Mouse (Mus musculus) forelimb bud, embryonic 11.5 days (tissue): Measurements from ENCODE around the gene H2afv.
"Not testable (repeated sequence)": the region's sequence is repeated elsewhere in the genome, so short reads cannot be mapped to it uniquely, and the experiment has no call there.

ENCODE experiments used
- DNase-seq: peaks from one replicate; pipeline ENCODE4 v3.0.0-alpha.2; 2012; ENCODE audit warnings: low read depth, low spot score

H2afv gene

DNA sequence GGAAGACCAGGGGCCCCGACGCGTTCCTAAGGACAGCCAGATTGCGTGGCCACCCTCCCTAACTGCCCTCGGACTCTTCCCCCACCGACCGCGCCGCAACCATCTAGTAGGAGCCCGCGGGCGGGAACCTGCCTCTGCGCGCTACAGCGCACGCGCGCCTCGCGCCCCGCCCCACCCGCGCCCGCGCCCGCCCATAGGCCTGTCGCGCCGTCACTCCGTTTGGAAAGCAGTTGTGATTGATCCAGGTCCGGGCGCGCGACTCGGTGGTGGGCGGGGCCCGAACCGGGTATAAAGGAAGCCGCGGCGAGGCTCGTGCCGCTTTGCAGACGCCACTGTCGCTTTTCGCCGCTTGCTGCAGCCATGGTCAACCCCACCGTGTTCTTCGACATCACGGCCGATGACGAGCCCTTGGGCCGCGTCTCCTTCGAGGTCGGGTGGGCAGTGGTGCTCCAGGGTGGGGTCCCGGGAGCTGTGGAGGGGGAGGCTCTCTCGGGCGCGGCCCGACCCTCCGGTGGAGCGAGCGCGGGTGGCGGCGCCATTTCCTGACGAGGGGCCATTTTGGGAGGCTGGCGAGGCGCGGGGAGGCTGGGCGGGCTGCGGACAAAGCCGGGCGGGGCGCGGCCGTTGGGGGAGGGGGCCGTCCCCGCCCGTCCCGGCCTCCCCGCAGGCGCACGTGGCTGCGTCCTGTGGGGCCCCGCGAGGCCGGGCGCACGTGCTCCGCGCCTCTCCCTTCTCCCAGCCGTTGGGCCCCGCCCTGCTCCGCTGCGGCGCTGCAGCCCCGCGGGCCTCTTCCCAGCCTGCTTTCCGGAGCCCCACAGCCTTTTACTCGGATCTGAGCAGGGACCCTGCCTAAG, 28.5 kb downstream of the H2afv start:
- DNase-seq = peak; percentile 93

GRCm38 (mm10) chr11:6414751-6415550, 29.3 kb downstream of the H2afv start, which contains the start of gene Ppia:
Ppia (plus strand) TSS chr11:6415443.
- peak; percentile 37 for DNase-seq

DNA sequence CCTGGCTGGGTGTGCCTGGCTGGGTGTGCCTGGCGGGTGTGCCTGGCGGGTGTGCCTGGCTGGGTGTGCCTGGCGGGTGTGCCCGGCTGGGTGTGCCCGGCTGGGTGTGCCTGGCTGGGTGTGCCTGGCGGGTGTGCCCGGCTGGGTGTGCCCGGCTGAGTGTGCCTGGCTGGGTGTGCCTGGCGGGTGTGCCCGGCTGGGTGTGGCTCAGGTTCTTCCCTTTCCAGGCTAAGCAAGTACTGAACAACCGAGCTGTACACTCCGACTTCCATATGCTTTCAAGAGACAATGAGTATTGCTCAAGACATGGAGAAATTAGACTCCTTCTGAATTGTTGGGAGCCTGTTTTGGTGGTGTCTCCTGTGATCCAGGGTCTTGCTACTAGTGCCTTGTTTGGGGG, 31.0 kb downstream of the H2afv start:
- no peak for DNase-seq

DNA sequence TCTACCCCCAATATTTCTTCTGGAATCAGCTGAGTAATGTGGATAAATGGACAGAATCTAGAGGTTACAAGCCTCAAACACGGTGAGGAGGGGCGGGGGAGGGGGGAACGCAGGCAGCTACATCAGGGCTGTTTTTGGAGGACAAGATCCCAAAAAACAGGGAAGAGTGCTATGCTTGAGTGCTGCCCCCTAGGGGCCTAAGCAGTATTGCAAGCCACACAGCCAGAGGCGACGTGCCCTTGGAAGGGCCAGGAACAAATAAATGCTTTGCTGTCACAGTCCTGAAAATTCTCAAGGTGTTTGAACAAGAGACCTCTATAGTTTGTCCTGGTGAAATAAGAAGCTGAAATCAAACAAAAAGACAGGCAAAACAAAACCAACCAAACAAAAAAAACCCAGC, 32.6 kb downstream of the H2afv start:
- peak; percentile 76 for DNase-seq

- DNase-seq = not testable (repeated sequence)
These were observed 33.5 kb downstream of the H2afv start for GRCm38 (mm10) chr11:6410755-6411154.

DNA sequence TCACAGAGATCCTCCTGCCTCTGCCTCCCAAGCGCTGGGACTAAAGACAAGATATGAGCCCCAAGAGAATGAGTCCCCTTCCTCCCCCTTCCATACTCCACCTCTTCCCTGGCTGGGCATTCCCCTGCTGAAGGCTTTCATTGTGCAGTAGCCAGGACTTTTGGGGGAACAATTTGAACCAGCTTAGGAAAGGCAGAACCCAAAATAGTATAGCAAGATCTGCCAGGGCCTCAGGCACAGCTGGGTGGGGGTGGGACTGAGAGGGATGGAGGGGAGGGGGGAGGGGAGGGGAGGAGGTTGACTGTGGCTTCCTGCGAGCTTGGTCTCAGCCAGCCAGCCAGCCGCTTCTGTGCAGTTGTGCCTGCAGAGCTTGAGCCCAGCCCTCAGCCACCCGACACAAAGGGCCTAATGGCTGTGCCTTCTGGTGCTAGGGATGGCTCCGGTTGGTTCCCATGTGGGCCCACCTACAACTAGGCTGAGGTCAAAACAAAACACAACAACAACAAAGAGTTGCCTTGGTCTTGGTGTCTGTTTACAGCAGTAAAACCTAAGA, 34.1 kb downstream of the H2afv start:
- no peak for DNase-seq

DNA sequence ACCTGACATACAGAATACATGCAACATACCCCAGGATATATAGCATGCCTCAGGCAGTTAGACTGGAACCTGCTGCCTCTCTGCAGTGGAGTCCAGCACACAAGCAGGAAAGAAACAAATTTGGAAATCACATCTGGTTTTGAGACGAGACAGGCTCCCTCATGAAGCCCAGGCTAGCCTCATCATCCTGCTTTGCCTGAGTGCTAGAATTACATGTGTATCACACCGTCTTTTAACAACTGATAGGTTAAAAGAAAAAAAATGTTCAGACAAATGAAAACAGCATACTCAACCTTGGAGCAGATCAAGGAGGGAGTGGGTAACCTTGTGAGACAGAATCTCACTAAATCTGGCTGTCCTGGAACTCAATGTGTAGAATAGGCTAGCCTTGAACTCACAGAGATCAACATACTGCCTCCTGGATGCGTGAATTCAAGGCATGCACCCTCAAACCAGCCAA, 37.1 kb downstream of the H2afv start:
- no peak for DNase-seq

GRCm38 (mm10) chr11:6406251-6407161, 37.7 kb downstream of the H2afv start:
- peak; percentile 57 for DNase-seq

- no peak for DNase-seq
These were observed 38.6 kb downstream of the H2afv start for GRCm38 (mm10) chr11:6405591-6406081.

DNA sequence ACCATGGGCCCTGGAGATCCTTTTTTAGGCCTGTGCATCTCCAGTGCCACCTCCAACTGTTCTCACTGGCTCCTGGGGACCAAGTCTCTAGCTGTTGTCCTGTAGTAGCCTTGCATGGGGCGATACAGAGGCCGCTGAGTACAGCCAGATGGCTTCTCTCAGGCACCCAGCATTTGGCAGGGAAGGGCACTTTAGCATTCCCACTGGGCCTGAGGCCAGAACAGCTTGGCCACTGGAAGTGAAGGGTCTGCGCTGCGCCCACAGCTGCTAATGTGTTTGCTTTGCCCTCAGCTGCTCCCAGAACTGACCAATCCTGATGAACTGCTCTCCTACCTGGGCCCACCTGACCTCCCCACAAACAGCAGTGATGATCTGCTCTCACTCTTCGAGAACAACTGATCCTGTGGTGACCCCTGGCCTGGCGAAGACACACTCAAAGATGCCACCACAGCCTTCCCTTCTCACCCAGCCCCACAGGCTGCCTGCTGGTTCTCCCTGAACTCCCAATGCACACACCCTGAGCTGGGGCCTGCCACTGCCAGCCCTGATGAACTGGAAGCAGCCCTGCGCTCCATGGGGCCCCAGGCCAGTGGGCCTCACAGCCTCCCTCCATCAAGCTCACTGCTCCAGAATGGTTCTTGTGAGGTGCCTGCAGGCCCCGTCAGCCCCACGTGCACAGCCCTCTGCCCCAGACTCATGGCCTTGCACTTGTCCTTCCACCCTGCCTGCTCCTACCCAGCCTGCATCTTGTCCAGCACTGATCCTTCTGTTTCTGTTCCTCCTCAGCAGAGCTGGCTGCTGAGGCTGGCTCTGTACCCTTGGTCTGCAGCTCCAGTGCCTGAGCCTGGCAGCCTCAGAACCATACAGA, 39.3 kb downstream of the H2afv start:
- no peak for DNase-seq

GRCm38 (mm10) chr11:6403830-6404405, 40.3 kb downstream of the H2afv start:
- DNase-seq = no peak

DNA sequence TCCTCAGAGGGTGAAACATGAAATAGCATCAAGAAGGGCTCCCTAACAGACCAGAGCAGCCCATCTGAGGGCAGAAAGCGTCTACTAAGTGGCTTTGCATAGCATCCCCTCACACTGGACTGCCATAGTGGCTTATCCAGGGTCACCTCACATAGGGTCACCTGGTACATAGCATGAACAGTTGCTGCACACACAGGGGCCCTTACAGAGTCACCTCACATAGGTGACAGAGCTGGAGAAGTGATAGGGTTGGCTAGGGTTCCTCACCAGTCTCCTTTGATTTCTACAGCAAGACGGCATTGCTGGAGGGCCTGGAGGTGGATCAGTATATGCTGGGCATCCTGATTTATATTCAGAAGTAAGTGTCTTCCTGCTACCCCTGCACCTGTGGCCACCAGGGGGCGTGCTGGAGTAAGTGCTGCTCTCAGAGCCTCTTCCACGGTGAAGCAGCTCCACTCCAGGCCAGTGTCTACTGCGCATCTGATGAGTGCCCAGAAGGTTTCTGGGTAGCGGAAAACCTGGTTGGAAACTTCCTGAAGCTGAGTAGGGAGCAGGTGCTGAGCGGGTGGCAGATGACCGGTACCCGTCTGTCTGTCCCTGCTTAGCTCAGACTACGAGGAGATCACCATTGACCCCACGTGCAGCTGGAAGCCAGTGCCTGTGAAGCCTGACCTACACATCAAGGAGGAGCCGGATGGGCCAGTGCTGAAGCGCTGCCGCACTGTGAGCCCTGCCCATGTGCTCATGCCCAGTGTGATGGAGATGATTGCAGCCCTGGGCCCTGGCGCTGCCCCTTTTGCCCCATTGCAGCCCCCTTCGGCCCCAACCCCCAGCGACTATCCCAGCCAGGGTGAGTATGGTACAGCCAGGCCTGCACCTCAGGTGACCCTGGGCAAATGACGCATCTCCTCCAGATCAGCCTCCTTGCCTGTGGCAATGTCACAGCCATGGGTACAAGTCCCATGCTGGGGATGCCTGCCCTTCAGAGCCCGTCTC, 41.4 kb downstream of the H2afv start:
- DNase-seq = no peak

- no peak for DNase-seq
These were observed 46.1 kb downstream of the H2afv start for GRCm38 (mm10) chr11:6398141-6398540.

DNA sequence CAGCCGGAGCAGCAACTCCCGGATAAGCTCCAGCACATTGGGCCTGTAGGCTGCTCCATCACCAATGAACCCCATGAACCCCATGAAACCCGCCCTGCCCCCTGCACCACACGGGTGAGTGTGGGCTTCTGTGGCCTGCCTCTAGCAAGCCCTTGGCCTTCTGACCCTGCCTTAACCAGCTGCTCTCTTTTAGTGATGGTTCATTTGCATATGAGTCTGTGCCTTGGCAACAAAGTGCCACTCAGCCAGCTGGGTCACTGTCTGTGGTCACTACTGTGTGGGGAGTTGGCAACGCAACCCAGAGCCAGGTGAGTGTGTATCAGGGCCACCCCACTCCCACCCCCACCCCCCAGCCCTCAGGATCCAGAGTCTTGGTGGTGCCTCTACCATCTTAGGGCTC, 48.7 kb downstream of the H2afv start:
- DNase-seq = no peak

DNA sequence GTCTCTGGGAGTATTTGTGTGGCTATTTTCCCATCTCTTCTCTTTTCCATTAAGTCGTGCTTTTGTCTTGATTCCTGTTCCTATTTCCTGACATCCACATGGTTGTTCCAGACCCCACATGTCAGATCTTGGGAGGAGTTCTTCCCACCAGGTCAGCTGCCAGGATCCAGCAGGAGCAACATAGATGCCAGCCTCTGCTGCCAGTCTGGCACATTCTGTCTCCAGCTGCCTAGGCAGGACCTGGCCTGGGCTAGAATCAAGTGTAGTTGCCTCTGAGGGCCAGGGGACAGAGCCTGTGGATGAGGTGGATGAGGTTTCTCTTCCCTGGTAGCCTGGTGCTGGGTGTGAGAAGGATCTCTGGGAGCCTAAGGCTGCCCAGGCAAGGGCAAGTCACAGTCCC, 50.4 kb downstream of the H2afv start:
- no peak for DNase-seq

GRCm38 (mm10) chr11:6392857-6393256, 51.4 kb downstream of the H2afv start:
- DNase-seq = no peak

DNA sequence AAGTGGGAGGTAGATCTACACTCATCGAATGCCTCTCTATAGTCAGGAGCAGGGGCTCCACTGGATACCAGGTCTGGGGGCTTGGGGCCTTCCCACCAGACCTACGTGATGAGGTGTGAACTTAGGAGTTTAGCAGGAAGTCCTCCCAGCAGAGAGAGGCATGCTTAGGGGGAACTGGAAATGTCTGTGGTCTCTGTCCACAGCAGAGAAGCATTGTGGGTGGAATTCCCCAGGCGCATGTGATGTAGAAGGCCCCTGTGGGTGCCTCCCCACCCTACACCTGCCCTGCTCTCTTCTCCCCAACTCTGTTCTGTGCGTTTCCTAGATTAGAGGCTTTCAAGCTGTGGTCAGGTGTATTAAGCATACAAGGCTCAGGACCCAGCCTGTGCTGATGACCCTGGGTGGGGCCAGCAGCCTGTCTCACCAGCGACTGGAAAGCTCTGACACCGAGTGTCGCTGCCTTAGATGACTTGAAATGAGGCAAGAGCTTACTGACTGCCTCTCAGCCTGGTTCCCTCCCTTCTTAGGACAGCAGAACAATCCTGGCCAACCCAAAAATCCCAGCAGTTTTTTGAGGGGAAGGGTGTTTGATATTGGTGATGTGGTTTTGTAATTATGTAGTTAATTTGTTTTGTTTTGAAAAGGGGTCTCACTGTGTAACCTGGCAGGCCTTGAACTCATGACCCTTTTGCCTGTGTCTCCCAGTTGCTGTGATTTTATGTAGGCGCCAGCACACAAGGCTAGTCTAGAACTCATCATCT, 52.5 kb downstream of the H2afv start:
- DNase-seq = no peak
